Mouse (Mus musculus) spleen, adult 2 months (tissue): Measurements from ENCODE around the gene Creg2.

ENCODE experiments used
- CTCF ChIP-seq: fragments of 200-500 bp; IDR thresholded peaks from 2 replicates; pipeline ENCODE4 v1.5.1; 2011; ENCODE audit warnings: mild to moderate bottlenecking, inconsistent platforms; ENCODE audit not compliant: insufficient read depth, insufficient read length, insufficient replicate concordance; ENCODE audit errors: extremely low read depth
- POLR2A ChIP-seq: fragments of 200-500 bp; IDR thresholded peaks from 2 replicates; pipeline ENCODE4 v1.6.1; 2011; ENCODE audit warnings: low read depth, low read length, inconsistent platforms

DNA sequence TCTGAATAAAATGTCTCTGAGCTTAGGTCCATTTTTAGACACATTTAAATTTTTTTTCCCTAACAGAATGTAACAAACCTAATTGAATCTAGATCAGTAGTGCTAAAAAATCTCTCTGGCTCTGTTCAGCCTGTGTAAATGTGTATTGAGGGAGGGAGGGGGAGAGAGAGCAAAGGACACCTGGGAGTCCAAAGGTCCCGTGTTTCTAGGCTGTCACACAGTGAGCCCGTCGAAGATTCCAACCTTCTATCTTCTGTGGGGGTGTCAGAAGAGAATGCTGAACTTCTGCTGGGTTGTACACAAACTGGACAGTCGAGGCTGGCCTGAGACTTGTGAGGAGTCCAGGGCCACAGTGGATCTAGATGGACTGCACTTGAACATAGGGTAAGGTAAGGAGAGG is 59.2 kb downstream of the Creg2 start:
- TF ChIP-seq POLR2A (no peak), CTCF (no peak)
